Mouse (Mus musculus) brain, embryonic 14.5 days (tissue): ENCODE results near the gene Tpbg.
A peak's percentile ranks its signal among the peaks of the same experiment; 100 is the strongest.

Experiments
- CTCF ChIP-seq: fragments of 200-500 bp; IDR thresholded peaks from 2 replicates; pipeline ENCODE4 v1.5.1; 2012; ENCODE audit warnings: inconsistent platforms, mild to moderate bottlenecking, moderate library complexity, borderline replicate concordance; ENCODE audit not compliant: insufficient read depth, insufficient read length; ENCODE audit errors: extremely low read depth
- POLR2A ChIP-seq: fragments of 200-500 bp; IDR thresholded peaks from 2 replicates; pipeline ENCODE4 v1.6.1; 2012; ENCODE audit warnings: mild to moderate bottlenecking, inconsistent platforms, borderline replicate concordance; ENCODE audit not compliant: poor library complexity, insufficient read depth, insufficient read length, severe bottlenecking; ENCODE audit errors: extremely low read depth

DNA sequence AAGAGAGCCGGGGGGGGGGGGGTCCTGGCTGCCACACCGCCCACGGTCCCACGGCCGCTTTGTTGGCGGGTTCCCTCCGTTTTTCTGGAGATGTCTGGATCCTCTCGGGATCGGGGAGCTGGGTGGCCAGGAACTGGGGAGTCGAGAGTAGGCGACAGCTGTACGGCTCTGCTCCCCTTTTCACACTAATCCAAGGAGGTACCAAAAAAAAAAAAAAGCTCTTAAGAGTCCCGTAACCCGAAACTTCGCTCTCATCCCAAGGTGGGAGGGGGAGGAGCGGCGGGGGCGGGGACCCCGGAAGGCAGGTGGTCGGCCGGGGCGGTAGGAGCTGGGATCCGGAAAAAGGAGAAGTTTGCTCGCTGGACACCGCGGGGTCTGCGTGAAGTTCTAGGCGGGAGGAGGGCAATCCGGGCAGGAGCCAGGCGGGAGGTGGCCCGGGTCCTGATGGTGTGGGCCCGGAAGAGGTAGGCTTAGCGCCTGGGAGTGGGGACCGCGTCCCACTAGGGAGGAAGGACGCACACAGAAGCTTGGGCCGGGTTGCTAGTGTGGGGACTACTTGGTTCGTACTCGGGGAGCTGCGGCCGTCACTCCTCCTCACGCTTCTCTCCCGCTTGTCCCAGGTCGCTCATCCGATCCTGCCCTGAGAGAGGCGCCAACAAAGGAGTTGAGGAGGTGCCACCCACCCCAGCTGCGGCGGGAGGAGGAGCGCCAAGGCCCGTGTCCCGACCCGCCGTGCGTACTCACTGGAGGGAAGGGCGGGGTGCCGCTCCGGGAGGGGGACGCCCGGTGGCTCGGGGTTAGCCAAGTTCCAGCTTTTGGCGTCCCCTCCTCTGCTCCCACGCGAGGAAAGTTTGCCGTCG, 1.1 kb downstream of the Tpbg start:
- TF ChIP-seq POLR2A (0 out of 2 replicates have a peak, but pooled peaks have one; percentile 1), CTCF (no peak)
